Mouse (Mus musculus) C2C12 (cell line): Measurements from ENCODE around the gene Rps6kc1.

Experiments used
- CTCF ChIP-seq: IDR thresholded peaks from one replicate; pipeline ENCODE4 v1.5.1; 2011; ENCODE audit not compliant: control insufficient read depth, insufficient read depth, insufficient read length
- FOSL1 ChIP-seq: IDR thresholded peaks from one replicate; pipeline ENCODE4 v1.8.0; 2011; ENCODE audit warnings: mild to moderate bottlenecking, low read length; ENCODE audit not compliant: poor library complexity, insufficient read depth, severe bottlenecking
- MAX ChIP-seq: IDR thresholded peaks from one replicate; pipeline ENCODE4 v1.6.1; 2011; ENCODE audit warnings: mild to moderate bottlenecking, control low read depth
- MYOD1 ChIP-seq: IDR thresholded peaks from one replicate; pipeline ENCODE4 v1.6.1; 2011; ENCODE audit warnings: low read depth; ENCODE audit not compliant: control insufficient read depth, insufficient read length

DNA sequence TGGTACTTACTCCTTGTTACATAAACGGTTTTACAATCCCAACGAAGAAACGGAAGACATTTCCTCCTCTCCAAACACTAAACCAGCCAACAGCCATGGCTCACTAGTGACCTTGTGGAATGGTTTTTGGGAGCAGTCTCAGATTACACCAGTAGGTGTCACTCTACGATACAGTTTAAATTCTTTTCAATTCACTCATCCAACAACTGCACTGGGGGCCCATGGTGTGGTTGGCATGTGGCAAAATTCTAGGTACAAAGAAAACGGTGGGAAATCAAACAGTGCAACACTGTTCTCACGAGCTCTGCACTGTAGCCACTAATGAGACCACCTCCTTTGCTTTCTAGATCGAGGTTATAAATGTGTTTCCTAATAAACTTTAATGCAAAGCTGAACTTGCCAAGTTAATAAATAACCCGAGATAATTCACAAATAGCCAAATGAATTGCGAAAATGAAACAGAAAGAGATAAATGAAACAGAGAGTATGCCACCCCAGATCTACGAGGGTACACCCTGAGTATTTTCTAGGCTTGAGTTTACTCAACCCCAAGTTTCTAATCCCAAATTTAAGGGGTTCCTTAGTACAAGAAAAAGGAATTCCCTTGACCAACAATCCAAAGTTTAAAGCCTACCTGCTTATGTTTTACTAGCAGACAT lies 79.6 kb downstream of the Rps6kc1 start:
- peak; percentile 44 for TF ChIP-seq CTCF
- TF ChIP-seq MAX, result no peak
- no peak for TF ChIP-seq FOSL1
- no peak for TF ChIP-seq MYOD1
